Mouse (Mus musculus) c-Kit-negative CD71-positive TER-119-positive erythroid progenitor cells, embryonic 14.5 days (primary cell): ENCODE data around the gene Cnot1.
A peak's percentile ranks its signal among the peaks of the same experiment; 100 is the strongest.

Experiments
- DNase-seq: peaks from one replicate; pipeline ENCODE4 v3.0.0-alpha.2; 2013; ENCODE audit warnings: low read depth, low spot score

The Cnot1 gene

GRCm38 (mm10) chr8:95738596-95738995 lies 68.7 kb downstream of the Cnot1 start:
- DNase-seq, result no peak

- no peak for DNase-seq
These were observed 79.6 kb downstream of the Cnot1 start for GRCm38 (mm10) chr8:95727625-95728024.

DNA sequence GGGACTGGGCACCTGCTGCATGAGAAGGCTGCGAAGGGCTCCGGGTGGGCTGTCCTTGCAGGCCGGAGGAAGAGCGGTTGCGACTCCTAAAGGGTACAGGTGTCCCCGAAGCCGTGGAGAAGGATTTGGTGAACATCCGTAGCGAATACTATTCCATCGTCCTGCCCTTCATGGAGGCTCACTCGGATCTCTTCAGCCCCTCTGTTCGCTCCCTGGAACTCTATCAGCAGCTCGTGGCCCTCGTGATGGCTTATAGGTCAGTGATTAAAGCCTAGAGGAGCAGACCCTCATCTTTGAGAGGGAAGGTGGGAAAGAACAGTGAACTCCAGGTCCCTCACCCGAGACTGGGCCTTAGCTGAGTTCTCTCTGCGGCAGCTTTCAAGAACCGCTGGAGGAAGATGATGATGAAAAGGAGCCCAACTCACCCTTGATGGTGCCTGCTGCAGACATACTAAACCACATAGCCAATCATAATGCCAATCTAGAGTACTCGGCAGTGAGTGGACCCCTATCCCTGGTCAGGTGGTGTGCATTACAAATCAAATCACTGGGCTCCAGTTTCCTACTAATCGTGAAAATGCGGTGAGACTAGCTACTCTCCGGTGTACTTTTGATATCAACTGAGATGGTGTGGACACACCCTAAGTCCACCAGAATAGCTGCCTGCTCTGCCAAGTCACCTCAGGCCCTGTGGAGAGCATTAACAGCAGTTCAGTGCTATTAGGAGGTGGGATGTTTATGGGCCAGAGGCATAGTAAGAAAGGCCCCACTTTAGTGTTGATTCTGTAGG lies 90.5 kb downstream of the Cnot1 start:
- DNase-seq, result no peak

GRCm38 (mm10) chr8:95715676-95716531 lies 91.4 kb downstream of the Cnot1 start, which contains the start of gene Setd6:
Gene Setd6, plus strand, starts transcription at chr8:95715881.
- peak; percentile 74 for DNase-seq

- no peak for DNase-seq
These were observed 92.3 kb downstream of the Cnot1 start for GRCm38 (mm10) chr8:95714837-95715413.

DNA sequence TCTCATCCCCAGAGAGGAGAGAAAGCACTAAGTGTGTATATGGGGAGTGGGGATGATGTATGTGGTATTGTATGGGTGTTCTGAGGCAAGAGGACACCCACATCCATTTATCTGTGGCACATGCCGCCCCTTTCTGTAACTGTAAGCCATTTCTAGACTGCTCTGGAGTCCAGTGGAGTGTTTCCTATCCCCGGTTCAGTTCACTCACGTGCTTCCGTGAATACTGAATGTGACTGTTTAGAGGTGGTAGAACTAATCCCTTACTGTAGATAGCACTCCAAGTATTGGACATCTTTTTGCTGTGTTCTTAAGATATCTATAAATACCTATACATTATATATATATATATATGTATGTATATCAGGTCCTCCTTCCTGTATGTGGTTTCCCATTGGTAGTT lies 92.9 kb downstream of the Cnot1 start:
- no peak for DNase-seq

- DNase-seq, result peak; percentile 70
These were observed 93.9 kb downstream of the Cnot1 start for GRCm38 (mm10) chr8:95713100-95714010.

DNA sequence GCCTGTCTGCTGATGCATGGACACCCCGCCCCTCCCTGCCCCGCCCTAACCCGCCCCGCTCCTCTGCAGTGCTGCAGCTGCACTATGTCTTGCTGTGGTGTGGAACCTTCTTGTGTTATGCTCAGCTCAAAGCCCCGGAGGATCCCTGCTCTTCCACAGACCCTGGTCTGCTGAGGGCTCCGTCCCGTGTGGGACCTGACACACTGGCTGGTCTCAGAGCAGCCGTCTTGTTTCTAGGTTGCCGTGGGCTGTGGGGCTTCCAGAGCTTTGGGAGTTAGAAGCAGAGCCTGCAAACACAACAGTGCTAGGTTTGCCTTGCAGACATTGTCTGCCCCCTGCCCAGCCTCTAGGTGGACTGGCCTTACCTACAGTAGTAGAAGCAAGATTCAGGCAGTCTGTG lies 94.9 kb downstream of the Cnot1 start:
- DNase-seq, result no peak

- no peak for DNase-seq
These were observed 96.2 kb downstream of the Cnot1 start for GRCm38 (mm10) chr8:95711029-95711428.

DNA sequence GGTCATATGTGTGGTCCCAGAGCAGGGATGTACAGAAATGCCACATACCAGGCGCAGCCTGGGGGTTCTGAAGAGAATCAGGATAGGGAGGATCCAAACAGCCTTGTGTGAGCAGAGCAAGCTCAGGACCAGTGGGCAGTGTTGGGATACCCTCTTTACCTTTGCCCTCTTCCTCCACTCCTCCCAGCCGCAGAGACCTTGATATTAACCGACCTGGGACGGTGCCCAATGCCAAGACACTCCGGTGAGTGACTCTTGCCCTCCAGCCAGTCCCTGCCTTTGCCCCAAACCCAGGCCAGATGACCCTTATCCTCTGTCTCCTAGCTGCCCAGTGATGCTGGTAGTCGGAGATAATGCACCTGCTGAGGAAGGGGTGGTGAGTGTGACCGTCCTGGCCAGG lies 97.7 kb downstream of the Cnot1 start:
- DNase-seq, result no peak

- no peak for DNase-seq
These were observed 102.7 kb downstream of the Cnot1 start for GRCm38 (mm10) chr8:95704538-95704937.

- DNase-seq, result no peak
These were observed 103.6 kb downstream of the Cnot1 start for GRCm38 (mm10) chr8:95703461-95704260.

GRCm38 (mm10) chr8:95702480-95703446 lies 104.5 kb downstream of the Cnot1 start:
- DNase-seq, result no peak

DNA sequence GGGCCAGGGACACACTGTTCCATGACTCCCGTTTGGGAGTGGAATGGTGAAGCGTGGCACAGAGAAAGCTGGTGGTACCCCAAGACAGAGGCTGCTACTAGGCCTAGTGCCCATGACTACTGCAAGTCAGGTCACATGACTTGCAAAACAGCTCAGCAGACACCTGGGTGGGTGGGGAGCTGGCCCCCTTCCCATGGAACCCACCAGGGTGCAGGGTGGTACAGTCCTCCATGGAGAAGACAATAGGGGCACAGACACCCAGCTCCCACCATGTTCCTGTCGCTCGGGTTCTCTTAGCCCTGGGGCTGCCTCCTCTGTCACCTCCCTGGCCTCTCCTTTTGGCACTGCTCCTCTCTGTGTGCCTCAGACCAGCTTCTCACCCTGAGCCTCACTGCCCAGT lies 105.5 kb downstream of the Cnot1 start:
- no peak for DNase-seq

DNA sequence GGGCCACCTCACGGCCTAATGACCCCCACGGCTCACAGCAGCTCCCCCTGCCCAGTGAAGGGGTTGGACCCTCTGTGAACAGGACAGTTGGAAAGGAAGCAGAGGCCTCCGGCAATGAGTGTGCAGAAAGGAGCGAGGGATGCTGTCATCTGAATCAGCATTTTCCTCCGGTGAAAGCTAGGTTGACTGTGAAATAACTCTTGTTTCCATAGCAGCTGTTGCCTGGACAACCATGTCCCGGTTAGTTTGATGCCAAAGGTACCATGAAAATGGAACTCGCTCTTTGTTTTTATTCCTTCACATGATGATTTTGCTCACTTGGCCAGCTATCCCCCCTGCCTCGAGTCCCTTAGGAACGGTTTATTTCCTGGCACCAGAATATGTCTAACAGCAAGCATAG lies 107.0 kb downstream of the Cnot1 start:
- DNase-seq, result no peak

DNA sequence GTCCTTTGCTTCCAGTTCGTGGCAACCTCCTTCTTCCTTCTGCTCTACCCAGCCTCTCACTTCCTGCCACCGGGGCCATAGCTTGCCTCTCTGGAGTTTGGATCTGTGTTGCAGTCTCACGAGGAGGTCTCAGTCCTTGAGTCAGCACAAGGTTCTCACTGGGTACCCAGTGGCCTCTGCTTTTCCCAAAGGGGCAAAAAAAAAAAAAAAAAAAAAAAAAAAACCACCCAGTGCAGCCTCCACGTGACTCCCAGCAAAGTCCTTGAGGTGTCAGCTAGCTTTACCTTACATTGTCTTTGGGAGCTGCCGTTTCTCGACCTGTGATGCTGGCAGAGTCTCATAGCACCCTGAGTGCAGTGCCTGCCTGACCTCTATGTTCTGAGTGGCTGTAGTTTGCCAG lies 109.1 kb downstream of the Cnot1 start:
- no peak for DNase-seq

GRCm38 (mm10) chr8:95697128-95697527 lies 110.1 kb downstream of the Cnot1 start:
- no peak for DNase-seq

GRCm38 (mm10) chr8:95696661-95697060 lies 110.6 kb downstream of the Cnot1 start:
- no peak for DNase-seq

GRCm38 (mm10) chr8:95694631-95695030 lies 112.6 kb downstream of the Cnot1 start:
- DNase-seq, result no peak
